Mouse (Mus musculus) stomach, embryonic 16.5 days (tissue): ENCODE data around the gene Becn1. TPM values are rescaled to one million over a fixed set of nuclear protein-coding genes. Genes with fewer than 3 reads are reported as not detected.
A peak's percentile ranks its signal among the peaks of the same experiment; 100 is the strongest.

Source experiments
- ATAC-seq: fragments of 200-750 bp; cut with Nextera tagmentation; 2 replicates; pipeline ENCODE4 v1.8.0; 2017; ENCODE audit warnings: moderate number of reproducible peaks, moderate TSS enrichment; ENCODE audit not compliant: insufficient read depth, low FRiP score
- H3K27ac ChIP-seq: fragments of 300-500 bp; sonication (generic); 2 replicates; pipeline ENCODE4 v1.5.1; 2014; ENCODE audit warnings: low read length
- H3K27me3 ChIP-seq: fragments of 300-500 bp; sonication (generic); 2 replicates; pipeline ENCODE4 v1.6.1; 2014; ENCODE audit warnings: low read length, control low read depth, mixed read lengths; ENCODE audit not compliant: control insufficient read depth, insufficient read depth
- H3K36me3 ChIP-seq: fragments of 300-500 bp; sonication (generic); 2 replicates; pipeline ENCODE4 v1.6.1; 2014; ENCODE audit warnings: low read length; ENCODE audit not compliant: control insufficient read depth, insufficient read depth
- H3K4me1 ChIP-seq: fragments of 300-500 bp; sonication (generic); 2 replicates; pipeline ENCODE4 v1.6.1; 2014; ENCODE audit warnings: low read length, control low read depth, mixed read lengths; ENCODE audit not compliant: control insufficient read depth, insufficient read depth
- H3K4me2 ChIP-seq: fragments of 300-500 bp; sonication (generic); 2 replicates; pipeline ENCODE4 v1.6.1; 2014; ENCODE audit warnings: low read depth, low read length, mixed read lengths
- H3K4me3 ChIP-seq: fragments of 300-500 bp; sonication (generic); replicated peaks from 2 replicates; pipeline ENCODE4 v1.5.1; 2014; ENCODE audit warnings: mild to moderate bottlenecking, low read length
- H3K9ac ChIP-seq: fragments of 300-500 bp; sonication (generic); 2 replicates; pipeline ENCODE4 v1.6.1; 2014; ENCODE audit warnings: low read length
- H3K9me3 ChIP-seq: fragments of 300-500 bp; sonication (generic); replicated peaks from 2 replicates; pipeline ENCODE4 v1.6.1; 2016; ENCODE audit warnings: low read length, control low read depth; ENCODE audit not compliant: control insufficient read depth
- WGBS: fragments of 180-500 bp; shearing (Covaris S2); extraction: QIAGEN DNeasy Blood & Tissue Kit; methylation state at CpG from one replicate; pipeline ENCODE4 v1.1.7; 2014; 5-methylcytosine and 5-hydroxymethylcytosine counted together
- polyA plus RNA-seq: library from polyadenylated mRNA; unstranded; fragments of >200 nt; fragmentation: Nextera tagmentation; extraction: Ambion mirVana; gene quantifications from 2 replicates; pipeline ENCODE4 v1.2.1, GENCODE M21; 2015

The Becn1 gene
- polyA plus RNA-seq, 1 experiment from 2014 or later, result 143 TPM

- Histone ChIP-seq H3K4me3 (peak within 1 kb of the TSS; percentile 61), H3K9me3 (no peaks in the 10 kb centered on the region), H3K4me2 (peak within 1 kb of the TSS; percentile 88), H3K36me3 (no peaks in the 10 kb centered on the region), H3K27me3 (no peaks in the 10 kb centered on the region), H3K9ac (peak within 1 kb of the TSS; percentile 77), H3K27ac (peak within 1 kb of the TSS; percentile 83), H3K4me1 (peaks cover 35% of the 10 kb centered on the region)
- ATAC-seq, result peak; percentile 94
- WGBS, result 6% methylated on average over 45 of the region's 45 CpGs
Measured at GRCm38 (mm10) chr11:101278223-101279192, 23.6 kb downstream of the Becn1 start, which contains the start of the genes Cntd1 and Coa3. TSS of gene Cntd1 (plus strand) at chr11:101279012. TSS of gene Coa3 (minus strand) at chr11:101279114.

DNA sequence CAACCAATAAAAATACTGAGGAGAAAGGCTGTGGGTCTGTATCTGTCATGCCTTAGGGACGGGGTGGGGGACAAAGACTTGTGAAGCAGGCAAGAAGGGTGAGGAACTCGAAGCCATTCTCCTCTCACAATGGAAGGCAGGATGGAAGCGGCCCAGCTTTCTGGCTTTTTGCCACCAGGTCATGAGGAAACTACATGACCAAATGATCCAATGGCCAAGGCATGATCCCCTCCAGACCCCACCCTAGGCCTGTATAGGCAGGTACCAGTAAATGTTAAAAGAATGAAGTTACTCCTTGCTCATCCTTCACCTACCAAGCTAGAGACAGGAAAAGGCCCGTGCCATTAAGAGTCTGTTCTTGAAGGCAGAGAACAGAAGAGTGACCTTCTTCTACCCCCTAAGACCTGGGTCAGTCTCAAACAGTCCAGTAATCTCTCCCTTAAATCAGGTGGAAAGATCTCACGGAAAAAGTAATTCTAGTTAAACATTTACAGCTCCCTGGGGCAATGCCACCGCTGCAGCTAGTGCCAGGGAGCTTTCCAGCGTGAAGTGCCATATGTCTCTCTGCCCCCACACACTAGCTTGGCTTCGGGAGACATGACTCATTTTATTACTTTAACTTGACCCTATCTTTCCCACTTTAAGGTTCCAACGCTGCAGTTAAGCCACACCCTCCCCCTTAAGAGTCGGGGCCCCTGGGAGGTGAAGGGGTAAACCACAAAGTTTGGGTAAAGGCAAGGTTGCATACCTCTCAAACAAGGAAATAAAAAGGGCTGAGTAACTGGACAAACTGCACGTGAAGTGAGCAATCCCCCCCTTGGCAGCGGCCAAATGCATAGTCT is 24.5 kb downstream of the Becn1 start:
- Histone ChIP-seq H3K27me3 (no peaks in the 10 kb centered on the region), H3K4me1 (peaks cover 26% of the 10 kb centered on the region), H3K9me3 (no peaks in the 10 kb centered on the region), H3K4me3 (peak overlapping the region; percentile 61), H3K9ac (peak overlapping the region; percentile 77), H3K36me3 (no peaks in the 10 kb centered on the region), H3K4me2 (peak overlapping the region; percentile 88), H3K27ac (peak overlapping the region; percentile 83)
- WGBS, result 45% methylated on average over 12 of the region's 12 CpGs
- ATAC-seq, result peak; percentile 49; the same call in 1 of the 2 replicates

GRCm38 (mm10) chr11:101276319-101277070 is 25.6 kb downstream of the Becn1 start:
- H3K4me3 ChIP-seq, result peak overlapping the region; percentile 61; the same call in 1 of the 2 replicates
- WGBS, result 35% methylated on average over 27 of the region's 27 CpGs
- H3K9me3 ChIP-seq, result no peaks in the 10 kb centered on the region
- no peak for ATAC-seq
- no peaks in the 10 kb centered on the region for H3K36me3 ChIP-seq
- H3K27ac ChIP-seq, result peak overlapping the region; percentile 83; the same call in 1 of the 2 replicates
- peak overlapping the region; percentile 77 for H3K9ac ChIP-seq
- H3K27me3 ChIP-seq, result no peaks in the 10 kb centered on the region
- peak overlapping the region; percentile 88 for H3K4me2 ChIP-seq
- H3K4me1 ChIP-seq, result peaks cover 25% of the 10 kb centered on the region

DNA sequence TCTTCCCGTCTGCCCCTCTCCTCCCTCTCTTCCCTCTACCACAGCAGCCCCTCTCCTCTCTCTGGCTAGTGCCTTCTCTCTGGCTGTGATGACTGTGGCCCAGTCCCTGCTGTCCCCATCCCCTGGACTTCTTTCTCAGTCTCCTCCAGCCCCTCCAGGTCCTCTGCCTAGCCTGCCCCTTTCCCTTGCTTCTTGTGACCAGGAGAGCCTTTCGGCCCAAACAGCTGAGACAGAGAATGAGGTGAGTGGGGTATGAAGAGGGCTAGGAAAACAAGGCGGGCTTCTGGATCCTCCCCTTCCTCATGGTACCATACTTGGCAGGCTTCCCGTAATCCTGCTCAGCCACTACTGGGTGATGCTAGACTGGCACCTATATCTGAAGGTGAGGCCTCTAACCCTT is 26.8 kb downstream of the Becn1 start:
- Histone ChIP-seq H3K4me3 (no peak overlapping the region), H3K27me3 (no peaks in the 10 kb centered on the region), H3K9me3 (no peaks in the 10 kb centered on the region), H3K27ac (no peak overlapping the region), H3K9ac (no peak overlapping the region), H3K4me1 (peaks cover 25% of the 10 kb centered on the region), H3K4me2 (no peak overlapping the region), H3K36me3 (no peaks in the 10 kb centered on the region)
- ATAC-seq, result no peak
- WGBS, result 72% methylated on average over 4 of the region's 4 CpGs

DNA sequence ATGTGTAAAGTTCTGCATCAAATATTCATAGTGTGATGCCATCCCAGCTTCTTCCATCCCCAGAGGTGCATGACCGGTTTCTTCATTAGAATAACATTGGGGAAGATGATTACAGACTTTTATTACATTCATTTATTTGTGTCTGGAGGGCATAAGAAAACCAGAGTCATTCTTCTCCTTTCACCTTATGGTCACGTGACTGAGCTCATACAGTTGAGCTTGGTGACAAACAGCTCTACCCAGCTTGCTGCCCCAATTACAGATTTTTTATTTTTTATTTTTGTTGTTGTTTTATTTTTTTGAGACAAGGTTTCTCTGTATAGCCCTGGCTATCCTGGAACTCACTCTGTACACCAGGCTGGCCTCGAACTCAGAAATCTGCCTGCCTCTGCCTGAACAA is 29.6 kb downstream of the Becn1 start:
- Histone ChIP-seq H3K4me1 (peaks cover 17% of the 10 kb centered on the region), H3K27ac (no peak overlapping the region), H3K27me3 (no peaks in the 10 kb centered on the region), H3K9me3 (no peaks in the 10 kb centered on the region), H3K4me2 (no peak overlapping the region), H3K4me3 (no peak overlapping the region), H3K36me3 (no peaks in the 10 kb centered on the region), H3K9ac (no peak overlapping the region)
- ATAC-seq, result no peak
- WGBS, result 85% methylated on average over 3 of the region's 3 CpGs

DNA sequence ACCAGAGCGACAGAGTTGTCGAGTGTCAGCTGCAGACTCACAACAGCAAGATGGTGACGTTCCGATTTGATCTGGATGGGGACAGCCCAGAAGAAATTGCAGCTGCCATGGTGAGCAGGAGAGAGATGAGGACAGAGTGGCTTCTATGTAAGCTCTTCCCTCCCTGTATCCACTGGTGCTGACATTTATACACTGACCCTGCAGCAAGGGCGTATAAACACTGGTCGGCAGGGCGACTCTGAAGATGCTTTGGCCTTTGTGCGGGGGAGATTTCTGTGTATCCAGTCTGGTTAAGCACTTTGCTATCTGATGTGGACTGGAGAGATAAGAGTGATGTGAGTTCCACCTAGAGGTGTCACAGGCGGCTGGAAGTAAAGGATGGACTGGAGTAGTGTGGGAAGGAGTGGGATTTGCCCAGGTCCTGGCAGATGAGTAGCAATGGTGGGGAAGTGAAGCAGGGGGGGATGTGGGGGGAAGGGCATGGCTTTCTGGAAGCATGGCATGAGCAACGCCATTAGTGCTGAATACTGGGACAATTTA is 32.4 kb downstream of the Becn1 start:
- H3K4me3 ChIP-seq, result no peak overlapping the region
- no peaks in the 10 kb centered on the region for H3K9me3 ChIP-seq
- no peaks in the 10 kb centered on the region for H3K36me3 ChIP-seq
- 0 out of 2 replicates have a peak, but pooled peaks cover 8% of the 10 kb centered on the region for H3K27me3 ChIP-seq
- ATAC-seq, result no peak
- H3K9ac ChIP-seq, result no peak overlapping the region
- no peak overlapping the region for H3K4me2 ChIP-seq
- H3K27ac ChIP-seq, result no peak overlapping the region
- 22% methylated on average over 10 of the region's 10 CpGs for WGBS
- H3K4me1 ChIP-seq, result peaks cover 13% of the 10 kb centered on the region; the same call in 1 of the 2 replicates

DNA sequence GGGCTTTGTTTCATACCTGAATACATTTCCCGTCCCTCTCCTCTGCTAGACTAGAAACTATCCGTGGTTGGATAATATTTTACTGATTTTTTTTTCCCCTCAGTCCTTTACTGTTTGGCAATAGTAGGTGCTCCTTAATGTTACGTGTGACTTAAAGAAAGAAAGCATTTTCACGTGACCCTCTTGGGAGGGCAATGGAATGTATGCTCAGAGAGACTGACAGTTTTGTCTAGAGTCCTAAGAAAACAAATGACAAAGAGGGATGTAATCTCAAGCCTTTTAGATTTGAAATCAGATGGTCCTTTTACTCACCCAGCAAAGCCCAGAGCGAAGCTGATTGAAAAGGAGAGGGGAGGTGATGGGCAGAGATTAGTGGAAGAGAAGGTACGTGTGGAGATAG is 36.2 kb downstream of the Becn1 start:
- Histone ChIP-seq H3K4me2 (no peak overlapping the region), H3K9ac (no peak overlapping the region; the same call in 1 of the 2 replicates), H3K27ac (no peak overlapping the region), H3K27me3 (peaks cover 17% of the 10 kb centered on the region), H3K36me3 (no peaks in the 10 kb centered on the region), H3K4me1 (peaks cover 32% of the 10 kb centered on the region), H3K4me3 (no peak overlapping the region), H3K9me3 (no peaks in the 10 kb centered on the region)
- ATAC-seq, result no peak
- 45% methylated on average over 6 of the region's 6 CpGs for WGBS

DNA sequence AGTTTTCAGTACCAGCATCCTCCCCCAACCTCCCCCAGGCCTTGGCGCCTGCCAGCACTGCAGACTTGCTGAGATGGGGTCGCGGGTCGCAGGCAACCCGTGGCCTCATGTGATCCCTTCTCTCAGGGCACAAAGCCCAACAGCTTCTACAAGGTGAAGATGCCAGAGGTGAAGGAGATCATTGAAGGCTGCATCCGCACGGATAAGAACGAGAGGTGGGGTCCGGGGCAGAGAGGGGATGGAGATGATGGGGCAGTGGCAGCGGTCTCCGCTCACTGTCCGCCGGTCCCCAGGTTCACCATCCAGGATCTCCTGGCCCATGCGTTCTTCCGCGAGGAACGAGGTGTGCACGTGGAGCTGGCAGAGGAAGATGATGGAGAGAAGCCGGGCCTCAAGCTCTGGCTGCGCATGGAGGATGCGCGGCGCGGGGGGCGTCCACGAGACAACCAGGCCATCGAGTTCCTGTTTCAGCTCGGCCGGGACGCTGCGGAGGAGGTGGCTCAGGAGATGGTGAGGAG is 37.1 kb downstream of the Becn1 start:
- Histone ChIP-seq H3K9ac (peak overlapping the region; percentile 52), H3K4me3 (peak overlapping the region; percentile 30), H3K9me3 (no peaks in the 10 kb centered on the region), H3K4me1 (peaks cover 35% of the 10 kb centered on the region), H3K36me3 (no peaks in the 10 kb centered on the region), H3K27ac (no peak overlapping the region), H3K27me3 (peaks cover 17% of the 10 kb centered on the region), H3K4me2 (peak overlapping the region; percentile 50)
- no peak for ATAC-seq
- WGBS, result 26% methylated on average over 31 of the region's 31 CpGs
